Mouse (Mus musculus) thymus, postnatal 14 days (tissue): ENCODE measurements around the gene Cops4.
A peak's percentile ranks its signal among the peaks of the same experiment; 100 is the strongest.

Source experiments
- DNase-seq: peaks from one replicate; pipeline ENCODE4 v3.0.0; 2021

Cops4 gene

GRCm38 (mm10) chr5:100518049-100519026 lies at the start of gene Cops4:
Gene Cops4 (plus strand): TSS chr5:100518309.
- DNase-seq: peak; percentile 97

GRCm38 (mm10) chr5:100476328-100476727 lies 41.8 kb upstream of the Cops4 start:
- peak; percentile 27 for DNase-seq

GRCm38 (mm10) chr5:100477604-100478003 lies 40.5 kb upstream of the Cops4 start:
- no peak for DNase-seq

- no peak for DNase-seq
Measured at GRCm38 (mm10) chr5:100483569-100483968, 34.5 kb upstream of the Cops4 start.

- DNase-seq: no peak
Measured at GRCm38 (mm10) chr5:100487120-100487519, 31.0 kb upstream of the Cops4 start.

GRCm38 (mm10) chr5:100488231-100488630 lies 29.9 kb upstream of the Cops4 start:
- DNase-seq: no peak

GRCm38 (mm10) chr5:100489340-100489739 lies 28.8 kb upstream of the Cops4 start:
- no peak for DNase-seq

- no peak for DNase-seq
Measured at GRCm38 (mm10) chr5:100491704-100492103, 26.4 kb upstream of the Cops4 start.

GRCm38 (mm10) chr5:100498436-100499180 lies 19.5 kb upstream of the Cops4 start:
- peak; percentile 91 for DNase-seq

- no peak for DNase-seq
Measured at GRCm38 (mm10) chr5:100499243-100499642, 18.9 kb upstream of the Cops4 start.

GRCm38 (mm10) chr5:100499831-100500304 lies 18.2 kb upstream of the Cops4 start:
- peak; percentile 67 for DNase-seq

- peak; percentile 93 for DNase-seq
Measured at GRCm38 (mm10) chr5:100500458-100500961, 17.6 kb upstream of the Cops4 start, which contains the start of gene Lin54. Gene Lin54 (minus strand): TSS chr5:100500639.

GRCm38 (mm10) chr5:100501267-100501666 lies 16.8 kb upstream of the Cops4 start:
- no peak for DNase-seq

GRCm38 (mm10) chr5:100509247-100509646 lies 8.9 kb upstream of the Cops4 start:
- peak; percentile 16 for DNase-seq

GRCm38 (mm10) chr5:100512576-100512975 lies 5.5 kb upstream of the Cops4 start:
- DNase-seq: no peak

GRCm38 (mm10) chr5:100519027-100519411 lies 910 bp downstream of the Cops4 start:
- DNase-seq: no peak

GRCm38 (mm10) chr5:100520223-100520622 lies 2.1 kb downstream of the Cops4 start:
- DNase-seq: no peak

GRCm38 (mm10) chr5:100523331-100523730 lies 5.2 kb downstream of the Cops4 start:
- no peak for DNase-seq

- DNase-seq: no peak
Measured at GRCm38 (mm10) chr5:100524921-100525320, 6.8 kb downstream of the Cops4 start.

GRCm38 (mm10) chr5:100525620-100526019 lies 7.5 kb downstream of the Cops4 start:
- DNase-seq: no peak

GRCm38 (mm10) chr5:100526164-100526563 lies 8.1 kb downstream of the Cops4 start:
- DNase-seq: peak; percentile 59

GRCm38 (mm10) chr5:100535826-100536225 lies 17.7 kb downstream of the Cops4 start:
- DNase-seq: no peak

GRCm38 (mm10) chr5:100536638-100537037 lies 18.5 kb downstream of the Cops4 start:
- DNase-seq: peak; percentile 45
